Mouse (Mus musculus): ENCODE results near the gene Slc1a1. TPM values are rescaled to one million over a fixed set of nuclear protein-coding genes. Genes with fewer than 3 reads are reported as not detected.

Gene Slc1a1
- polyA plus RNA-seq, 1 experiment from 2014 or later, result 0.88 TPM

- Histone ChIP-seq H3K27me3 (replicated peaks; ENCODE audit: control insufficient read depth, insufficient read depth, low read length) (peaks cover 16% of the 10 kb centered on the region), H3K36me3 (ENCODE audit: control insufficient read depth, insufficient read depth, low read length) (no peaks in the 10 kb centered on the region), H3K4me2 (ENCODE audit: low read depth, low read length) (no peak overlapping the region), H3K27ac (ENCODE audit: low read length) (no peak overlapping the region), H3K9ac (ENCODE audit: low read depth, low read length) (no peak overlapping the region), H3K4me3 (ENCODE audit: low read length) (no peak overlapping the region), H3K9me3 (ENCODE audit: control insufficient read depth, low read length) (no peaks in the 10 kb centered on the region), H3K4me1 (ENCODE audit: control insufficient read depth, insufficient read depth, low read length) (peaks cover 3% of the 10 kb centered on the region; the same call in 1 of the 2 replicates)
- WGBS, result 70% methylated on average over 2 of the region's 2 CpGs
- ATAC-seq, result no peak
Measured at GRCm38 (mm10) chr19:28838796-28839195, 3.9 kb downstream of the Slc1a1 start.

- WGBS, result 52% methylated on average over 8 of the region's 8 CpGs
- no peak for ATAC-seq
- Histone ChIP-seq H3K4me3 (ENCODE audit: low read length) (no peak overlapping the region), H3K4me2 (ENCODE audit: low read depth, low read length) (no peak overlapping the region), H3K9me3 (ENCODE audit: control insufficient read depth, low read length) (no peaks in the 10 kb centered on the region), H3K36me3 (ENCODE audit: control insufficient read depth, insufficient read depth, low read length) (no peaks in the 10 kb centered on the region), H3K27ac (ENCODE audit: low read length) (no peak overlapping the region), H3K9ac (ENCODE audit: low read depth, low read length) (no peak overlapping the region), H3K4me1 (ENCODE audit: control insufficient read depth, insufficient read depth, low read length) (no peaks in the 10 kb centered on the region), H3K27me3 (replicated peaks; ENCODE audit: control insufficient read depth, insufficient read depth, low read length) (no peaks in the 10 kb centered on the region)
Measured at GRCm38 (mm10) chr19:28844946-28845710, 10.3 kb downstream of the Slc1a1 start.

GRCm38 (mm10) chr19:28850510-28850909, 15.7 kb downstream of the Slc1a1 start:
- Histone ChIP-seq H3K4me2 (ENCODE audit: low read depth, low read length) (no peak overlapping the region), H3K9me3 (ENCODE audit: control insufficient read depth, low read length) (no peaks in the 10 kb centered on the region), H3K27me3 (replicated peaks; ENCODE audit: control insufficient read depth, insufficient read depth, low read length) (no peaks in the 10 kb centered on the region), H3K27ac (ENCODE audit: low read length) (no peak overlapping the region), H3K9ac (ENCODE audit: low read depth, low read length) (no peak overlapping the region), H3K36me3 (ENCODE audit: control insufficient read depth, insufficient read depth, low read length) (no peaks in the 10 kb centered on the region), H3K4me3 (ENCODE audit: low read length) (no peak overlapping the region), H3K4me1 (ENCODE audit: control insufficient read depth, insufficient read depth, low read length) (no peaks in the 10 kb centered on the region)
- no peak for ATAC-seq
- 77% methylated on average over 3 of the region's 3 CpGs for WGBS

GRCm38 (mm10) chr19:28852001-28852400, 17.2 kb downstream of the Slc1a1 start:
- no peak overlapping the region for H3K27ac ChIP-seq (ENCODE audit: low read length)
- H3K4me1 ChIP-seq (ENCODE audit: control insufficient read depth, insufficient read depth, low read length), result no peaks in the 10 kb centered on the region
- H3K9ac ChIP-seq (ENCODE audit: low read depth, low read length), result no peak overlapping the region
- H3K36me3 ChIP-seq (ENCODE audit: control insufficient read depth, insufficient read depth, low read length), result no peaks in the 10 kb centered on the region
- ATAC-seq, result no peak
- H3K4me2 ChIP-seq (ENCODE audit: low read depth, low read length), result no peak overlapping the region
- WGBS, result 89% methylated on average over 3 of the region's 3 CpGs
- H3K4me3 ChIP-seq (ENCODE audit: low read length), result no peak overlapping the region
- H3K9me3 ChIP-seq (ENCODE audit: control insufficient read depth, low read length), result no peaks in the 10 kb centered on the region
- H3K27me3 ChIP-seq (replicated peaks; ENCODE audit: control insufficient read depth, insufficient read depth, low read length), result no peaks in the 10 kb centered on the region

DNA sequence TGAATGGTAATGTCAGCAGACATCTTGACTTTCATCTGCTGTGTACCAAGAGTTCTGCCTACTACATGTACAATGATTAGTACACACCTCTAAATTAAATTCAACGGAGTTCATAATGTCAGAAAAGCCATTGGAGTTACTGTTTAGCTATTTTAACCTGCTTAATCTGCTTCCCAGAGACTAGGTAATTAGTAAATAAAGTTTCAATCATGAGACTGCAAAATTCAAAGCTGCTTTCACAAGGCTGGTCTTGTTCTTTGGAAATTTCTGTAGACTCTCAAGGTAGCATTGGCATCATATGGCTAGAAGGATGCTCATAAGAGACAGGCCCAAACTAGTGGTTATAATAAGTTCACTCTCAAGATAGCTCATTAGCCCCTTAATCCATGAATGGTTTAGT, 20.0 kb downstream of the Slc1a1 start:
- Histone ChIP-seq H3K9ac (ENCODE audit: low read depth, low read length) (no peak overlapping the region), H3K27ac (ENCODE audit: low read length) (no peak overlapping the region), H3K9me3 (ENCODE audit: control insufficient read depth, low read length) (no peaks in the 10 kb centered on the region), H3K27me3 (replicated peaks; ENCODE audit: control insufficient read depth, insufficient read depth, low read length) (no peaks in the 10 kb centered on the region), H3K36me3 (ENCODE audit: control insufficient read depth, insufficient read depth, low read length) (no peaks in the 10 kb centered on the region), H3K4me3 (ENCODE audit: low read length) (no peak overlapping the region), H3K4me1 (ENCODE audit: control insufficient read depth, insufficient read depth, low read length) (no peaks in the 10 kb centered on the region), H3K4me2 (ENCODE audit: low read depth, low read length) (no peak overlapping the region)
- no peak for ATAC-seq
- WGBS, result 80% methylated on average over 1 of the region's 1 CpGs

GRCm38 (mm10) chr19:28860246-28860645, 25.4 kb downstream of the Slc1a1 start:
- Histone ChIP-seq H3K4me1 (ENCODE audit: control insufficient read depth, insufficient read depth, low read length) (no peaks in the 10 kb centered on the region), H3K4me3 (ENCODE audit: low read length) (no peak overlapping the region), H3K27ac (ENCODE audit: low read length) (no peak overlapping the region), H3K4me2 (ENCODE audit: low read depth, low read length) (no peak overlapping the region), H3K9ac (ENCODE audit: low read depth, low read length) (no peak overlapping the region), H3K27me3 (replicated peaks; ENCODE audit: control insufficient read depth, insufficient read depth, low read length) (no peaks in the 10 kb centered on the region), H3K9me3 (ENCODE audit: control insufficient read depth, low read length) (no peaks in the 10 kb centered on the region), H3K36me3 (ENCODE audit: control insufficient read depth, insufficient read depth, low read length) (no peaks in the 10 kb centered on the region)
- 82% methylated on average over 2 of the region's 2 CpGs for WGBS
- no peak for ATAC-seq

GRCm38 (mm10) chr19:28863626-28864025, 28.8 kb downstream of the Slc1a1 start:
- Histone ChIP-seq H3K4me1 (ENCODE audit: control insufficient read depth, insufficient read depth, low read length) (no peaks in the 10 kb centered on the region), H3K4me2 (ENCODE audit: low read depth, low read length) (no peak overlapping the region), H3K9ac (ENCODE audit: low read depth, low read length) (no peak overlapping the region), H3K36me3 (ENCODE audit: control insufficient read depth, insufficient read depth, low read length) (no peaks in the 10 kb centered on the region), H3K9me3 (ENCODE audit: control insufficient read depth, low read length) (no peaks in the 10 kb centered on the region), H3K4me3 (ENCODE audit: low read length) (no peak overlapping the region), H3K27ac (ENCODE audit: low read length) (no peak overlapping the region), H3K27me3 (replicated peaks; ENCODE audit: control insufficient read depth, insufficient read depth, low read length) (no peaks in the 10 kb centered on the region)
- 58% methylated on average over 10 of the region's 10 CpGs for WGBS
- ATAC-seq, result no peak

GRCm38 (mm10) chr19:28864981-28865380, 30.1 kb downstream of the Slc1a1 start:
- no peak for ATAC-seq
- WGBS, result 73% methylated on average over 6 of the region's 6 CpGs
- H3K4me1 ChIP-seq (ENCODE audit: control insufficient read depth, insufficient read depth, low read length), result no peaks in the 10 kb centered on the region
- H3K9me3 ChIP-seq (ENCODE audit: control insufficient read depth, low read length), result no peaks in the 10 kb centered on the region
- H3K9ac ChIP-seq (ENCODE audit: low read depth, low read length), result no peak overlapping the region
- no peaks in the 10 kb centered on the region for H3K27me3 ChIP-seq (replicated peaks; ENCODE audit: control insufficient read depth, insufficient read depth, low read length)
- no peak overlapping the region for H3K4me3 ChIP-seq (ENCODE audit: low read length)
- no peak overlapping the region for H3K27ac ChIP-seq (ENCODE audit: low read length)
- H3K4me2 ChIP-seq (ENCODE audit: low read depth, low read length), result no peak overlapping the region
- H3K36me3 ChIP-seq (ENCODE audit: control insufficient read depth, insufficient read depth, low read length), result no peaks in the 10 kb centered on the region

DNA sequence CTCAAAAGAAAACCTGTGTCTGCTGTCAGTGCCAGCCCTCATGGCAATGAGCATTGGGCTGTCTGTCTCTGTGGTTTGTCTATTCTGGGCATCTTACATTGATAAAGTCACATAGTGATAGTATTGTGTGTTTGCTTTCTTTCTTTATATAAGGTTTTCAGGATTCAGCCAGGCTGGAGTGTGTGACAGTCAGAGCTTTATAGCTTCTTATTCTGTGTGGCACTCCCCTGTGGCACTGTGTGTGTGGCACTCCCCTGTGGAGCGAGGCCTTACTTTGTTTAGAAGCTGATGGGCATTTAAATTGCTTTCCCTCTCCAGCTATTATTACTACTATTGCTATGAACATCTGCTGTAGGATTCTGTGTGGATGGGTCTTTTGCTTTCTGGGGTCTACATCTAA, 30.7 kb downstream of the Slc1a1 start:
- Histone ChIP-seq H3K36me3 (ENCODE audit: control insufficient read depth, insufficient read depth, low read length) (no peaks in the 10 kb centered on the region), H3K9me3 (ENCODE audit: control insufficient read depth, low read length) (no peaks in the 10 kb centered on the region), H3K27me3 (replicated peaks; ENCODE audit: control insufficient read depth, insufficient read depth, low read length) (no peaks in the 10 kb centered on the region), H3K9ac (ENCODE audit: low read depth, low read length) (no peak overlapping the region), H3K4me1 (ENCODE audit: control insufficient read depth, insufficient read depth, low read length) (no peaks in the 10 kb centered on the region), H3K4me3 (ENCODE audit: low read length) (no peak overlapping the region), H3K4me2 (ENCODE audit: low read depth, low read length) (no peak overlapping the region), H3K27ac (ENCODE audit: low read length) (no peak overlapping the region)
- ATAC-seq, result no peak
- WGBS, result 82% methylated on average over 1 of the region's 1 CpGs

Data from intestine, embryonic 16.5 days (tissue).